Mouse (Mus musculus) limb, embryonic 15.5 days (tissue): ENCODE results near the gene Gm19935. TPM values are rescaled to one million over a fixed set of nuclear protein-coding genes. Genes with fewer than 3 reads are reported as not detected.

ENCODE experiments used
- ATAC-seq: fragments of 200-750 bp; cut with Nextera tagmentation; 2 replicates; pipeline ENCODE4 v1.8.0; 2017; ENCODE audit warnings: low read depth, moderate TSS enrichment; ENCODE audit not compliant: insufficient number of reproducible peaks, low FRiP score, low TSS enrichment
- H3K27ac ChIP-seq: fragments of 300-500 bp; sonication (generic); 2 replicates; pipeline ENCODE4 v1.5.1; 2015; ENCODE audit warnings: moderate library complexity, mild to moderate bottlenecking, inconsistent platforms
- H3K27me3 ChIP-seq: fragments of 300-500 bp; sonication (generic); 2 replicates; pipeline ENCODE4 v1.6.1; 2015; ENCODE audit warnings: inconsistent platforms
- H3K36me3 ChIP-seq: fragments of 300-500 bp; sonication (generic); 2 replicates; pipeline ENCODE4 v1.6.1; 2015; ENCODE audit warnings: inconsistent platforms
- H3K4me1 ChIP-seq: fragments of 300-500 bp; sonication (generic); 2 replicates; pipeline ENCODE4 v1.6.1; 2015; ENCODE audit warnings: inconsistent platforms
- H3K4me2 ChIP-seq: fragments of 300-500 bp; sonication (generic); 2 replicates; pipeline ENCODE4 v1.6.1; 2015; ENCODE audit warnings: mild to moderate bottlenecking, inconsistent platforms
- H3K4me3 ChIP-seq: fragments of 300-500 bp; sonication (generic); 2 replicates; pipeline ENCODE4 v1.5.1; 2015; ENCODE audit warnings: mild to moderate bottlenecking, inconsistent platforms
- H3K9ac ChIP-seq: fragments of 300-500 bp; sonication (generic); 2 replicates; pipeline ENCODE4 v1.6.1; 2015; ENCODE audit warnings: inconsistent platforms
- H3K9me3 ChIP-seq: fragments of 300-500 bp; sonication (generic); 2 replicates; pipeline ENCODE4 v1.6.1; 2016; ENCODE audit warnings: inconsistent platforms
- WGBS: fragments of 180-500 bp; shearing (Covaris S2); methylation state at CpG from one replicate; pipeline ENCODE4 v1.1.7; 2015; 5-methylcytosine and 5-hydroxymethylcytosine counted together
- microRNA-seq: library from miRNA; unstranded; fragments of <30 nt; microRNA quantifications from one replicate; pipeline ENCODE4, GENCODE M21; 2016
- polyA plus RNA-seq: library from polyadenylated mRNA; unstranded; fragments of >200 nt; fragmentation: Nextera tagmentation; extraction: Ambion mirVana; gene quantifications from 2 replicates; pipeline ENCODE4 v1.2.1, GENCODE M21; 2015

Gene Gm19935
- polyA plus RNA-seq, 1 experiment from 2014 or later: not detected

DNA sequence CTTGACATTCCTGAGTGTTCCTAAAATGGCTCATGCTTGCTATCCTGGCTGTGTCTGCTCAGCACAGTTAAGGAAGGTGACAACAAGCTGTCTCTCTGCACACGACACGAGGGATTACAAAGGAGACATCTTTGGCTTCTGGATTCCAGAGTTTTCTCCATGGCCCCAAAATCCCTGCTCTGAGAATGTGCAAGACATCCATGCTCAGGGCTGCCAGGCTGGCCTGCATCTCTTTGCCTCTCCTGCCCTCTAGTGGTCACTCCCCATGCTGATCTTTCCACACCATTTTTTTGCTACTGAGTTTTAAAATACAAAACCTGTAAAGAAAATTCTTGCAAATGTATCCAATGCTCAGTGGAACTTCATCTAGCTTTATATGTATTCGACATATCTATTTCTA, 23.5 kb downstream of the Gm19935 start:
- Histone ChIP-seq H3K27me3 (no peaks in the 10 kb centered on the region), H3K9me3 (no peaks in the 10 kb centered on the region), H3K9ac (no peak overlapping the region), H3K27ac (no peak overlapping the region), H3K4me2 (no peak overlapping the region), H3K4me3 (no peak overlapping the region), H3K36me3 (no peaks in the 10 kb centered on the region), H3K4me1 (peaks cover 10% of the 10 kb centered on the region)
- 2% methylated on average over 3 of the region's 3 CpGs for WGBS
- no peak for ATAC-seq

DNA sequence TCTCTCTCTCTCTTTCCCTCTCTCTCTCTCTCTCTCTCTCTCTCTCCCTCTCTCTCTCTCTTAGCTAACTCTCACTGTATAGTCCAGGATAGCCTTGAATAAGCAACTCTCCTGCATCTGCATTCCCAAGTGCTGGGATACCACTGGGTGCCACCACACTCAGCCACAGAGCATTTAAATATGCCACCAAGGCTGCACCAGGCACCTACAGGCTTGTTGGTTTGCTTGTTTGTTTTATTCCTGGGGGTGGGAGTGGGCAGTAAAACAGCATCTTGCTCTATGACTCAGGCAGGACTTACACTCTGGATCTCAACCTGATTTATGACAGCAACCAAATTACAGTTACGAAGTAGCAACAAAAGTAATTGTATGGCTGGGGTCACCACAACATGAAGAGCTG, 25.6 kb downstream of the Gm19935 start:
- no peak overlapping the region for H3K27ac ChIP-seq
- no peaks in the 10 kb centered on the region for H3K36me3 ChIP-seq
- no peaks in the 10 kb centered on the region for H3K9me3 ChIP-seq
- H3K4me3 ChIP-seq: no peak overlapping the region
- 92% methylated on average over 1 of the region's 1 CpGs for WGBS
- no peak for ATAC-seq
- peaks cover 10% of the 10 kb centered on the region for H3K4me1 ChIP-seq
- H3K9ac ChIP-seq: no peak overlapping the region
- H3K4me2 ChIP-seq: no peak overlapping the region
- H3K27me3 ChIP-seq: no peaks in the 10 kb centered on the region

DNA sequence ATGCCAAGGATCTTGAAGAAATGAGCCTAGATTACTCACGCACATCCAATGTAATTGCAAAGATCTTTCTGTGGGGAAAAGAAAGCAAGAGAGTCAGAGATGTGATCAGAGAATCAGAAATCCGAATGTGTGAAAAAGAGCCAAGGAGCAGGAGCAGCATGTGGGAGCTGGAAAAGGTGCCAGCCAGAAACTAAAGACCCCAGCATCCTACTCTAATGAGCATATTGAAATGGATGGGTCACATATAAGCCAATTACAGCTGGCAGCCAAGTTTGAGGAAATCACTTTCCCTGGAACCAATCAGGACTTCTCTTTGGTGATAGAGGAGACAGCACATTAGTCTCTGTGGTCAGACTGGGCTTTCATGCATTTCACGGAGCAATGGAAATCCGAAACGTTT, 47.4 kb downstream of the Gm19935 start:
- Histone ChIP-seq H3K36me3 (no peaks in the 10 kb centered on the region), H3K4me3 (no peak overlapping the region), H3K9ac (no peak overlapping the region), H3K27ac (no peak overlapping the region), H3K27me3 (no peaks in the 10 kb centered on the region), H3K9me3 (no peaks in the 10 kb centered on the region), H3K4me2 (no peak overlapping the region), H3K4me1 (no peaks in the 10 kb centered on the region)
- WGBS: 68% methylated on average over 5 of the region's 5 CpGs
- ATAC-seq: no peak

Small RNA genes within 50 kb of the gene (microRNA-seq; reads per million reads assigned to microRNA genes)
- gene Gm44382: not detected

Other genes starting within 250 kb of the Gm19935 start
- gene Chd9, start 11.0 kb upstream of the Gm19935 start, polyA plus RNA-seq: 127 and 128 TPM in 2 replicates